Mouse (Mus musculus) stomach, embryonic 16.5 days (tissue): ENCODE results near the gene Cercam. TPM values are rescaled to one million over a fixed set of nuclear protein-coding genes. Genes with fewer than 3 reads are reported as not detected.

Experiments
- ATAC-seq: fragments of 200-750 bp; cut with Nextera tagmentation; 2 replicates; pipeline ENCODE4 v1.8.0; 2017; ENCODE audit warnings: moderate number of reproducible peaks, moderate TSS enrichment; ENCODE audit not compliant: insufficient read depth, low FRiP score
- H3K27ac ChIP-seq: fragments of 300-500 bp; sonication (generic); 2 replicates; pipeline ENCODE4 v1.5.1; 2014; ENCODE audit warnings: low read length
- H3K27me3 ChIP-seq: fragments of 300-500 bp; sonication (generic); 2 replicates; pipeline ENCODE4 v1.6.1; 2014; ENCODE audit warnings: low read length, control low read depth, mixed read lengths; ENCODE audit not compliant: control insufficient read depth, insufficient read depth
- H3K36me3 ChIP-seq: fragments of 300-500 bp; sonication (generic); 2 replicates; pipeline ENCODE4 v1.6.1; 2014; ENCODE audit warnings: low read length; ENCODE audit not compliant: control insufficient read depth, insufficient read depth
- H3K4me1 ChIP-seq: fragments of 300-500 bp; sonication (generic); 2 replicates; pipeline ENCODE4 v1.6.1; 2014; ENCODE audit warnings: low read length, control low read depth, mixed read lengths; ENCODE audit not compliant: control insufficient read depth, insufficient read depth
- H3K4me2 ChIP-seq: fragments of 300-500 bp; sonication (generic); 2 replicates; pipeline ENCODE4 v1.6.1; 2014; ENCODE audit warnings: low read depth, low read length, mixed read lengths
- H3K4me3 ChIP-seq: fragments of 300-500 bp; sonication (generic); replicated peaks from 2 replicates; pipeline ENCODE4 v1.5.1; 2014; ENCODE audit warnings: mild to moderate bottlenecking, low read length
- H3K9ac ChIP-seq: fragments of 300-500 bp; sonication (generic); 2 replicates; pipeline ENCODE4 v1.6.1; 2014; ENCODE audit warnings: low read length
- H3K9me3 ChIP-seq: fragments of 300-500 bp; sonication (generic); replicated peaks from 2 replicates; pipeline ENCODE4 v1.6.1; 2016; ENCODE audit warnings: low read length, control low read depth; ENCODE audit not compliant: control insufficient read depth
- WGBS: fragments of 180-500 bp; shearing (Covaris S2); extraction: QIAGEN DNeasy Blood & Tissue Kit; methylation state at CpG from one replicate; pipeline ENCODE4 v1.1.7; 2014; 5-methylcytosine and 5-hydroxymethylcytosine counted together
- polyA plus RNA-seq: library from polyadenylated mRNA; unstranded; fragments of >200 nt; fragmentation: Nextera tagmentation; extraction: Ambion mirVana; gene quantifications from 2 replicates; pipeline ENCODE4 v1.2.1, GENCODE M21; 2015

Cercam gene
- polyA plus RNA-seq, 1 experiment from 2014 or later = 38.9 TPM

GRCm38 (mm10) chr2:29835391-29835899 is 33.5 kb upstream of the Cercam start:
- ATAC-seq = no peak
- H3K9ac ChIP-seq = no peak overlapping the region
- no peaks in the 10 kb centered on the region for H3K27me3 ChIP-seq
- H3K36me3 ChIP-seq = no peaks in the 10 kb centered on the region
- H3K4me3 ChIP-seq = no peak overlapping the region
- WGBS = 66% methylated on average over 2 of the region's 2 CpGs
- H3K27ac ChIP-seq = no peak overlapping the region
- no peaks in the 10 kb centered on the region for H3K4me1 ChIP-seq
- H3K4me2 ChIP-seq = no peak overlapping the region
- no peaks in the 10 kb centered on the region for H3K9me3 ChIP-seq

DNA sequence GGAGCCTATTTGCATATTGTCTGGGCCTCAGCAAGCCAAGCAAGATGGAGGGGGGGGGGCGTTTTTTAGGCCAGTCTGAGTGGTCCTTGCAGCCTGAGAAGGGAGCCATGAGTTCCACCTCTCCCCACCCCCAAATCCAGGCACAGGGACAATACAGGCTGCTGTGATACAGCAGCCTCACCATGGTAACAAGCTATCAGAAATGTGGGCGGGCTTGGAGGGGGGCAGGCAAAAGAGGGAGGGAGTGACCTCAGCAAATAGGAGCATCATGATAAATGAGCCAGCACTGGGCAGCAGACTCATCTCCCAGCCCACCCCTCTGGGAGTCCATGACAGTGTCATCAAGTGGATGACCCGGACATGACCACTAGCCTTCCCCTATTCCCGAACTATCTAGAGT is 29.5 kb upstream of the Cercam start:
- H3K4me1 ChIP-seq = no peaks in the 10 kb centered on the region
- no peak for ATAC-seq
- 0 out of 2 replicates have a peak, but pooled peaks cover 5% of the 10 kb centered on the region for H3K36me3 ChIP-seq
- H3K4me2 ChIP-seq = no peak overlapping the region
- peaks cover 11% of the 10 kb centered on the region for H3K27me3 ChIP-seq
- no peak overlapping the region for H3K4me3 ChIP-seq
- 42% methylated on average over 4 of the region's 4 CpGs for WGBS
- H3K9ac ChIP-seq = no peak overlapping the region
- no peak overlapping the region for H3K27ac ChIP-seq
- no peaks in the 10 kb centered on the region for H3K9me3 ChIP-seq

- peaks cover 40% of the 10 kb centered on the region for H3K27me3 ChIP-seq
- H3K4me3 ChIP-seq = no peak overlapping the region
- H3K9me3 ChIP-seq = no peaks in the 10 kb centered on the region
- H3K4me2 ChIP-seq = no peak overlapping the region
- no peaks in the 10 kb centered on the region for H3K4me1 ChIP-seq
- WGBS = 68% methylated on average over 9 of the region's 9 CpGs
- no peak overlapping the region for H3K27ac ChIP-seq
- no peak for ATAC-seq
- no peak overlapping the region for H3K9ac ChIP-seq
- 0 out of 2 replicates have a peak, but pooled peaks cover 5% of the 10 kb centered on the region for H3K36me3 ChIP-seq
Observed at GRCm38 (mm10) chr2:29843231-29844105, 25.5 kb upstream of the Cercam start.

DNA sequence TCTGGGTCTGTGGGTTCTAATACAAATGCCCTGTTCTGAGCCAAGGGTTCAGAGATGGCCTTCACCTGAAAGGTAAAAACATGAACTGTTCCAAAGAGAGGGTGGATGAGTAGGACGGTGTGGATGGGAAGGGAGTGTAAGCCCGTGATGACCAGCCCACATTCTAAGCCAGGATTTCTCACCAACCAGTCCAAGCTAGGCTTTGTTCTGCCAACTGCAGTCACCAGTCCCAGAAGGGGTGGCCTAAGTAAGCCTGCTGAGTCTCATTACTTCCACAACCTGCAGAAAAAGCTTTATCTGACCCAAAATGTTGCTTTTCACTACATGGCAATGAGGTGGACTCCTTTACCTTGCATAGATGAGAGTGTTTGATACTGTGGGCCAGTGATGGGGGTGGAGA is 24.8 kb upstream of the Cercam start:
- Histone ChIP-seq H3K9me3 (no peaks in the 10 kb centered on the region), H3K27ac (no peak overlapping the region), H3K4me2 (no peak overlapping the region), H3K4me3 (no peak overlapping the region), H3K27me3 (peaks cover 40% of the 10 kb centered on the region), H3K9ac (no peak overlapping the region), H3K36me3 (0 out of 2 replicates have a peak, but pooled peaks cover 5% of the 10 kb centered on the region), H3K4me1 (no peaks in the 10 kb centered on the region)
- WGBS = 80% methylated on average over 2 of the region's 2 CpGs
- ATAC-seq = no peak

DNA sequence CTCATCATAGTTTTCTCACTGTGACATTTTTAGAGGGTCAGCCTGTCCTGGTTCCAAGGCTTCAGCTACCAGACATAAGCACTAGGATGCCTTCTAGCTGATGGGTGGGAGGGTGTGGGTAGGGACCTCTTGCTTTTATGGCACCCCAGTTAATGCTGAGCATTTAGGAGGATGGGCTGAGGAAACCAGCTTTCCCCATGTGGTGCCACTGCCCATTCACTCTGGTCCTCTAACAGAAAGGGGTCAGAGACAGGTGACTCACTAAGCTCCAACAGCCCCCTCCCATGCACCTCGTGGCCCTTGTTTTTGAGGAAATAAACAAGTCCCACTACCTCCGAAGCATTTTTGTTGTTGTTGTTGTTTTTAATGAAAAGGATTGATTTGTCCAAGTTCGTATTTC is 24.3 kb upstream of the Cercam start:
- Histone ChIP-seq H3K4me1 (no peaks in the 10 kb centered on the region), H3K4me2 (no peak overlapping the region), H3K9ac (no peak overlapping the region), H3K36me3 (0 out of 2 replicates have a peak, but pooled peaks cover 5% of the 10 kb centered on the region), H3K27me3 (peaks cover 40% of the 10 kb centered on the region), H3K4me3 (no peak overlapping the region), H3K9me3 (no peaks in the 10 kb centered on the region), H3K27ac (no peak overlapping the region)
- ATAC-seq = no peak
- 33% methylated on average over 3 of the region's 3 CpGs for WGBS

- 27% methylated on average over 25 of the region's 25 CpGs for WGBS
Observed at GRCm38 (mm10) chr2:29845636-29846035, 23.3 kb upstream of the Cercam start.

DNA sequence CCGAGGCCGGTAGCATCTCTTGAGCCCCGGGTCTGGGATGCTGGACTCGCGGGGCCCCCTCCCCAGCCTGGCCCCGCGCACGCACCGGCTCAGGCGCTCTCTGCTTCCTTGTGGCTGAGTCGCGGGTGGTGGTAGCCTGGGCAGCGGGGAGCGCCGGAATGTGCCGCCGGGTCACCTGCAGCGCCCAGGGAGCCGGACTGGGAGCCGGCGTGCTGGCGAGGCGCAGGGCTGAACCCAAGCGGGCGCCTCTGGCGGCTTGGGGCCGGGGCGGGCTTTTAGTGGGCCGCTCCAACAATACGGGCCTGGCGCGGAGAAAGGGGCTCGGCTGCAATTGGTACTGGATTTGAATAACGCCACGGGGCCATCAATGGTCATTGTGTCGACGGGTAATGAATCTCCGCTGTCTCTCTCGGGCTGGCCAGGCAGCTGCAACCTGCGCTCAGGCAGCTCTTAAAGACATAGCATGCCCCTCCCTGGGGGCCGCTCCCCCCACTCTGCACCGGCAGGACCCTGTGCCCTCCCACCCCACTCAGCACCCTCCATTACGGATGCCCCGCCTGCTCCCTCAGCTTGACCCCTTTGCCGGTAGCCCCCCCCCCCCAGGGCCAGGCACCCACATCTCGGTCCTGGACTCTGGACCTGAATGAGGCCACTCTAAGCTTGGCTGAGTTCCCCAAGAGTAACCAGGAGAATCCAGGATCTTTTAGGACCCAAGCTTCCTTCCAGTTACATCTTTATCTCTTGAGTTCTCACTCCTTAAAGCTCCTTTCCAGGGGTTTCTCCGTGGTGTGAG is 22.7 kb upstream of the Cercam start:
- peaks cover 40% of the 10 kb centered on the region for H3K27me3 ChIP-seq
- peak overlapping the region; percentile 21 for H3K4me3 ChIP-seq
- WGBS = 14% methylated on average over 47 of the region's 47 CpGs
- no peaks in the 10 kb centered on the region for H3K4me1 ChIP-seq
- H3K9me3 ChIP-seq = no peaks in the 10 kb centered on the region
- peak overlapping the region; percentile 33 for H3K4me2 ChIP-seq
- ATAC-seq = no peak
- peak overlapping the region; percentile 44; the same call in 1 of the 2 replicates for H3K9ac ChIP-seq
- H3K27ac ChIP-seq = no peak overlapping the region
- H3K36me3 ChIP-seq = 0 out of 2 replicates have a peak, but pooled peaks cover 2% of the 10 kb centered on the region

More at GRCm38 (mm10) chr2:29845636-29846035, 23.3 kb upstream of the Cercam start:
- H3K4me2 ChIP-seq = peak overlapping the region; percentile 33
- no peaks in the 10 kb centered on the region for H3K4me1 ChIP-seq
- peak overlapping the region; percentile 21; the same call in 1 of the 2 replicates for H3K4me3 ChIP-seq
- H3K27ac ChIP-seq = no peak overlapping the region
- no peak overlapping the region for H3K9ac ChIP-seq
- 0 out of 2 replicates have a peak, but pooled peaks cover 5% of the 10 kb centered on the region for H3K36me3 ChIP-seq
- H3K27me3 ChIP-seq = peaks cover 40% of the 10 kb centered on the region
- H3K9me3 ChIP-seq = no peaks in the 10 kb centered on the region
- no peak for ATAC-seq

- no peak for ATAC-seq
Observed at GRCm38 (mm10) chr2:29846911-29847310, 22.1 kb upstream of the Cercam start.

More at GRCm38 (mm10) chr2:29846911-29847310, 22.1 kb upstream of the Cercam start:
- H3K27ac ChIP-seq = no peak overlapping the region
- H3K4me3 ChIP-seq = no peak overlapping the region
- WGBS = 62% methylated on average over 3 of the region's 3 CpGs
- H3K9ac ChIP-seq = no peak overlapping the region
- H3K27me3 ChIP-seq = peaks cover 40% of the 10 kb centered on the region
- no peaks in the 10 kb centered on the region for H3K4me1 ChIP-seq
- no peak overlapping the region for H3K4me2 ChIP-seq
- H3K36me3 ChIP-seq = no peaks in the 10 kb centered on the region
- no peaks in the 10 kb centered on the region for H3K9me3 ChIP-seq
